Mouse (Mus musculus): ENCODE measurements around the gene Zfp541. TPM values are rescaled to one million over a fixed set of nuclear protein-coding genes. Genes with fewer than 3 reads are reported as not detected.

Zfp541 gene
- polyA plus RNA-seq, 1 experiment from 2014 or later, result 0.04 TPM

GRCm38 (mm10) chr7:16132926-16133325 is 71.3 kb downstream of the Zfp541 start:
- Histone ChIP-seq H3K36me3 (ENCODE audit: control insufficient read depth, insufficient read depth, low read length) (0 out of 2 replicates have a peak, but pooled peaks cover 4% of the 10 kb centered on the region), H3K9me3 (ENCODE audit: control insufficient read depth, low read length) (no peaks in the 10 kb centered on the region), H3K4me1 (replicated peaks; ENCODE audit: control insufficient read depth, insufficient read depth, low read length) (peaks cover 28% of the 10 kb centered on the region), H3K4me2 (ENCODE audit: low read length) (no peak overlapping the region), H3K9ac (ENCODE audit: low read length) (no peak overlapping the region), H3K27ac (ENCODE audit: low read depth) (no peak overlapping the region), H3K27me3 (replicated peaks; ENCODE audit: control insufficient read depth, insufficient read depth, low read length) (no peaks in the 10 kb centered on the region), H3K4me3 (ENCODE audit: low read depth, low read length) (no peak overlapping the region)
- DNase-seq (ENCODE audit: low spot score), result no peak
- 63% methylated on average over 3 of the region's 3 CpGs for WGBS
- ATAC-seq (replicated peaks; ENCODE audit: low FRiP score, low TSS enrichment, low read depth), result no peak

DNA sequence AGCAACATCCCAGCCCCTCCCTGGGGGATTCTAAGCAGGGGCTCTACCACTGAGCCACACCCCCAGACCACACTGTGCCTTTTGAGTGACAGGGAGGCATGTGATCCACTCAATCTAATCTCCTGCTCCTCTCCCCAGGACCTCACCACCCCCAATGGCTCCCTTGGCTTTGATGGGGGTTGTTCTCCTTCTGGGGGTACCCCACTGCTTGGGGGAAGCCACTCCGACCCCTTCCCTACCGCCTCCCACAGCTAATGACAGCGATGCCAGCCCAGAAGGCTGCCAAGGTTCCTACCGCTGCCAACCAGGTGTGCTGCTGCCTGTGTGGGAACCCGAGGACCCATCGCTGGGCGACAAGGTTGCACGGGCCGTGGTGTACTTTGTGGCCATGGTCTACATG is 72.1 kb downstream of the Zfp541 start:
- DNase-seq (ENCODE audit: low spot score) (no peak), ATAC-seq (replicated peaks; ENCODE audit: low FRiP score, low TSS enrichment, low read depth) (no peak)
- H3K36me3 ChIP-seq (ENCODE audit: control insufficient read depth, insufficient read depth, low read length), result 0 out of 2 replicates have a peak, but pooled peaks cover 4% of the 10 kb centered on the region
- H3K4me1 ChIP-seq (replicated peaks; ENCODE audit: control insufficient read depth, insufficient read depth, low read length), result peaks cover 27% of the 10 kb centered on the region
- H3K4me3 ChIP-seq (ENCODE audit: low read depth, low read length), result no peak overlapping the region
- WGBS, result 95% methylated on average over 9 of the region's 9 CpGs
- H3K9me3 ChIP-seq (ENCODE audit: control insufficient read depth, low read length), result no peaks in the 10 kb centered on the region
- H3K9ac ChIP-seq (ENCODE audit: low read length), result no peak overlapping the region
- no peak overlapping the region for H3K27ac ChIP-seq (ENCODE audit: low read depth)
- H3K4me2 ChIP-seq (ENCODE audit: low read length), result no peak overlapping the region
- no peaks in the 10 kb centered on the region for H3K27me3 ChIP-seq (replicated peaks; ENCODE audit: control insufficient read depth, insufficient read depth, low read length)

GRCm38 (mm10) chr7:16134951-16135392 is 73.4 kb downstream of the Zfp541 start:
- Histone ChIP-seq H3K36me3 (ENCODE audit: control insufficient read depth, insufficient read depth, low read length) (0 out of 2 replicates have a peak, but pooled peaks cover 4% of the 10 kb centered on the region), H3K4me1 (replicated peaks; ENCODE audit: control insufficient read depth, insufficient read depth, low read length) (peaks cover 19% of the 10 kb centered on the region), H3K9me3 (ENCODE audit: control insufficient read depth, low read length) (no peaks in the 10 kb centered on the region), H3K27me3 (replicated peaks; ENCODE audit: control insufficient read depth, insufficient read depth, low read length) (no peaks in the 10 kb centered on the region), H3K4me2 (ENCODE audit: low read length) (no peak overlapping the region), H3K27ac (ENCODE audit: low read depth) (no peak overlapping the region), H3K4me3 (ENCODE audit: low read depth, low read length) (no peak overlapping the region), H3K9ac (ENCODE audit: low read length) (no peak overlapping the region)
- 72% methylated on average over 7 of the region's 7 CpGs for WGBS
- no peak for ATAC-seq (replicated peaks; ENCODE audit: low FRiP score, low TSS enrichment, low read depth)
- DNase-seq (ENCODE audit: low spot score), result no peak

Other genes starting within 250 kb of the Zfp541 start
- not detected in 2 replicates for gene Obox6, start 222.1 kb upstream of the Zfp541 start, polyA plus RNA-seq (2014; fragmentation: Nextera tagmentation; extraction: Ambion mirVana)
- not detected in 2 replicates for gene Crx, start 181.8 kb upstream of the Zfp541 start, polyA plus RNA-seq (2014; fragmentation: Nextera tagmentation; extraction: Ambion mirVana)
- not detected in 2 replicates for gene Crxos, start 179.2 kb upstream of the Zfp541 start, polyA plus RNA-seq (2014; fragmentation: Nextera tagmentation; extraction: Ambion mirVana)
- gene Selenow, start 139.4 kb upstream of the Zfp541 start, polyA plus RNA-seq (2014; fragmentation: Nextera tagmentation; extraction: Ambion mirVana), result 802 and 852 TPM in 2 replicates
- 182 and 190 TPM in 2 replicates for gene Nop53, start 115.7 kb upstream of the Zfp541 start, polyA plus RNA-seq (2014; fragmentation: Nextera tagmentation; extraction: Ambion mirVana)
- gene Ehd2, start 94.2 kb upstream of the Zfp541 start, polyA plus RNA-seq (2014; fragmentation: Nextera tagmentation; extraction: Ambion mirVana), result 37.7 and 38.6 TPM in 2 replicates
- 6.8 and 7.4 TPM in 2 replicates for gene Bicra, start 13.9 kb upstream of the Zfp541 start, polyA plus RNA-seq (2014; fragmentation: Nextera tagmentation; extraction: Ambion mirVana)
- gene Napa, start 36.6 kb downstream of the Zfp541 start, polyA plus RNA-seq (2014; fragmentation: Nextera tagmentation; extraction: Ambion mirVana), result 206 and 208 TPM in 2 replicates
- gene Kptn, start 58.1 kb downstream of the Zfp541 start, polyA plus RNA-seq (2014; fragmentation: Nextera tagmentation; extraction: Ambion mirVana), result 28.1 and 32.7 TPM in 2 replicates
- gene Slc8a2, start 68.0 kb downstream of the Zfp541 start, polyA plus RNA-seq (2014; fragmentation: Nextera tagmentation; extraction: Ambion mirVana), result 0.23 and 0.38 TPM in 2 replicates
- 47.0 and 48.6 TPM in 2 replicates for gene Meis3, start 113.3 kb downstream of the Zfp541 start, polyA plus RNA-seq (2014; fragmentation: Nextera tagmentation; extraction: Ambion mirVana)
- 11.4 and 17.3 TPM in 2 replicates for gene Dhx34, start 160.2 kb downstream of the Zfp541 start, polyA plus RNA-seq (2014; fragmentation: Nextera tagmentation; extraction: Ambion mirVana)
- gene C5ar2, start 182.3 kb downstream of the Zfp541 start, polyA plus RNA-seq (2014; fragmentation: Nextera tagmentation; extraction: Ambion mirVana), result 0.09 TPM in 1 of 2 replicates, not detected in the other
- gene C5ar1, start 197.7 kb downstream of the Zfp541 start, polyA plus RNA-seq (2014; fragmentation: Nextera tagmentation; extraction: Ambion mirVana), result 1.8 and 2.3 TPM in 2 replicates
- gene Inafm1, start 211.8 kb downstream of the Zfp541 start, polyA plus RNA-seq (2014; fragmentation: Nextera tagmentation; extraction: Ambion mirVana), result 16.0 and 18.1 TPM in 2 replicates
- 14.4 and 19.0 TPM in 2 replicates for gene Ccdc9, start 225.0 kb downstream of the Zfp541 start, polyA plus RNA-seq (2014; fragmentation: Nextera tagmentation; extraction: Ambion mirVana)
- gene Bbc3, start 246.6 kb downstream of the Zfp541 start, polyA plus RNA-seq (2014; fragmentation: Nextera tagmentation; extraction: Ambion mirVana), result 4.1 and 4.9 TPM in 2 replicates

All from intestine, embryonic 14.5 days (tissue).